Mouse (Mus musculus) c-Kit-positive CD71-negative TER-119-negative erythroid progenitor cells, embryonic 14.5 days (primary cell): ENCODE measurements at regions not wholly inside any gene's neighbourhood (a gene's known extent, or its start where the extent isn't known, plus 50 kb on each side); places are given as distances from the start of the nearest gene placed in this dataset.

ENCODE experiments used
- DNase-seq: peaks from one replicate; pipeline ENCODE4 v3.0.0-alpha.2; 2013; ENCODE audit warnings: low read depth

GRCm38 (mm10) chr19:25729103-25729502 lies 56.9 kb downstream of the Dmrt2 start:
- DNase-seq = no peak

DNA sequence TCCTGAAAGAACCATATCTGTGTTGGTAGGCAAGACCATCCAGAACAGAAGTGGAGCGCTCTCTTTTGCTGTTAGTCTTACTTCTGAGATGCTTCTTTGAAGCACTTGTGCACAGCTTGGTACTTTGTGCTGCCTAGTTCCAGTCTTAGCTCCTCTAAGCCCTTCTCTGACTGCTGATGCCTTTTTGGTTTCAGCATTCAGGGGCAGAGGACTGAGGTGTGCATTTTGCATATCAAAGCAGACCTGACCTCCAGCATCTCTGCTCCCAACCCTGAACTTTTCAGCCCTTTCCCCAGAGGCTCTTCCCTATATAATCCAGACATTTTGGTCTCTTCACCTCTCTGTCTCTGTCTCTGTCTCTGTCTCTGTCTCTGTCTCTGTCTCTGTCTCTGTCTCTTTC lies 57.4 kb downstream of the Dmrt2 start:
- no peak for DNase-seq

- DNase-seq = no peak
Measured at GRCm38 (mm10) chr19:25778455-25778854, 106.2 kb downstream of the Dmrt2 start.

- no peak for DNase-seq
Measured at GRCm38 (mm10) chr19:25779356-25779755, 107.1 kb downstream of the Dmrt2 start.

- DNase-seq = no peak
Measured at GRCm38 (mm10) chr19:25781314-25781713, 109.1 kb downstream of the Dmrt2 start.

- DNase-seq = no peak
Measured at GRCm38 (mm10) chr19:25802692-25803091, 130.5 kb downstream of the Dmrt2 start.

GRCm38 (mm10) chr19:25805351-25805750 lies 133.1 kb downstream of the Dmrt2 start:
- DNase-seq = no peak

DNA sequence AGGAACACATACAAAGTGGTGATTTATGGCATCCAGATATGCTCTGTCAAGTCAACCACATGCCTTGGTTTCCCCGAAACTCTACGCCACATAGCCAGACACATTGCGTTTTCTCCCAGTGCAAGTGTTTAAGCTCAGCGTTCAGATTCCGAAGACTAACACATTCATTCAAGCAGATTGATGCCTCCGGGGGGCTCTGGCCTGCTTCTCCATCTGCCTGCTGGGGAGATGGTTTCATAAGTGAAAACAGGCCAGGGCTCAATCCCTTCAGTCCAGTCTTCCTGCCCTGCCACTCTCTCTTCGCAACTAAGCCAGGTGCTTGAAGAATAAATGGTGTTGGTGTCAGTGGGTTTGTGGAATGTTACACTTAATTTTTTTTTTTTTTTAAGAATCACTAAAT lies 141.4 kb downstream of the Dmrt2 start:
- DNase-seq = no peak

GRCm38 (mm10) chr19:25845158-25845557 lies 172.9 kb downstream of the Dmrt2 start:
- DNase-seq = no peak

GRCm38 (mm10) chr19:25856344-25856743 lies 184.1 kb downstream of the Dmrt2 start:
- DNase-seq = no peak

GRCm38 (mm10) chr19:25863312-25863711 lies 191.1 kb downstream of the Dmrt2 start:
- DNase-seq = no peak

GRCm38 (mm10) chr19:25906721-25907120 lies 234.5 kb downstream of the Dmrt2 start:
- no peak for DNase-seq

GRCm38 (mm10) chr19:25922052-25922451 lies 249.8 kb downstream of the Dmrt2 start:
- DNase-seq = no peak

GRCm38 (mm10) chr19:25922806-25923205 lies 250.6 kb downstream of the Dmrt2 start:
- no peak for DNase-seq

GRCm38 (mm10) chr19:25923727-25924384 lies 251.6 kb downstream of the Dmrt2 start:
- no peak for DNase-seq

- DNase-seq = no peak
Measured at GRCm38 (mm10) chr19:25924385-25924769, 252.2 kb downstream of the Dmrt2 start.

GRCm38 (mm10) chr19:25927220-25927619 lies 255.0 kb downstream of the Dmrt2 start:
- DNase-seq = no peak

DNA sequence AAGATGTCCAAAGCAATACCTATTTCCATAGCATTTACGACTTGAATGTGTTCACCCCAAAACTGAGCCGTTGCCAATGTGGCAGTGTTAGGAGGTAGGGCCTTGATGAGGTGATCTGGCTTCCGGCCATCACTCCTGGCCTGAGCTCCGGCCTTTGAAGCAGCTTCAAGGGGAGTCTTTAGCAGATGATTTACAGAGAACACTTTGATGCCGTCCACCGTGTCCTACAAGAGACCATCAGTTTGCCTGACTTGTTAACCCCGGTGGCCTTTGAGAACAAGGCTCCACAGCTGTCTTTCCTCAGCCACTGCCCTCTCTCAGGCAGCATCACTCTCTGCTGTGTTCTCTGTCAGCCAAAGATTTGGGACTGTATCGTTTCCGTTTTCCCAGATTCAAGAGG lies 265.1 kb downstream of the Dmrt2 start:
- no peak for DNase-seq

DNA sequence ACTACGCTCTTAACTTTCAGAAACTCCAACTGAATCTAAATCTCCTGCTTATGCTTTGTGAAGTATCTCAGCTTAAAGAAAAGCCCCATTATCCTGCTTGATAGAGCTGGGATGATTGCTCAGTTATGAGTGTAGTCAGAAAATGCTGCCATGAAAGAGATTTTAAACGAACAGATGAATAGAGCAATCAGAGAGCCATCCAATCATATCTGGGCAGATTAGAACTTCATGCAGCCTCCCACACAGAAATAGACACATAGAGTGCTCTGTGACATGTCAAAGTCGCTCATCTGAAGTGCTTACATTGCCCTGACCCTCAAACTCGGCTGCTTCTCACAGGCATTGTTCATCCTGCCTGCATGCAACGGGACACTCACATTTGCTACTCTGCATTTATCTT lies 299.0 kb downstream of the Dmrt2 start:
- DNase-seq = no peak

DNA sequence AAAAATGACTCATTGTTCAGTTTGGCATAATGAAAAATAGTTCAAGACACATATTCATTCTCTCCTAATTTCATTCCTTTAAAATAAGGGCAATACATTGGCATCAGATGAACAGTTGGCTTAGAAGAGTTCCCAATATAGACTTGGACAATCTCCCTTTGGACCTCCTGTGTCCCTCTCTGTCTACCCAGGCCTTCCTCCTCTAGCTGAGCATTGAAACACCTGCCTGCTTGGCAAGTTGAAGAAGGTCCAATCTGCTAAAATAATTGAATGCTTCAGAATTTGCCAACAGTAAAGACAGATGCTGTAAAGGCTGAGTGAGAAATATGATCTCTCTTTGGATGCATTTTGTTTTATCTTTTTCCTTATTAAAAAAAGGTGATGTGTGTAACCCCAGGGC lies 303.0 kb downstream of the Dmrt2 start:
- DNase-seq = no peak

GRCm38 (mm10) chr19:25980308-25980707 lies 308.1 kb downstream of the Dmrt2 start:
- DNase-seq = no peak

DNA sequence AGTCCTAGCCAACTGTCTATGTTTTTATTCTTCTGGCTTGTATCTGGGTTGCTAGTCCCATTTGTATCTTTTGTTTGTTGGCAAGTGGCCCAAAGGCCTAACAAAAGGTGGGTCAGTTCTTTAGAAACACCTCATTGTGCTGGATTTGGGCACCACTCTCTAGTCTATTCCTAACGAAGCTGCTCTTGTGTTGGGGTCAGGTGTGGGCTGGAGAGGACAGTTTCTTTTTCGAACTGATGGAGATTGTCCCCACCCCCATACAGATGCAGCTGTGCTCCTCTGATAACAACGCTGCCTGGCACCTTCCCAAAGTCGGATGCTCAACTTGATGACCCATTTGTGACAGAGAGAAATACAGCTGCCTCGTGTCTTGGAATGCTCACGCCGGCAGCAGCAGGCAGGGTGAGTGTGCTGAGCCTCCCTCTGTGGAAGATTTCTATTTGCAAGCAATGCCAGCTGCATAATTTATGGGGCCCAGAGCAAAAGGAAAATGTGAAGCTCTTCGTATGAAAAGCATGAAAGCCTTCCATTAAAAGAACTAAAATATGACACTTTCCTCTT lies 342.5 kb downstream of the Dmrt2 start:
- no peak for DNase-seq

DNA sequence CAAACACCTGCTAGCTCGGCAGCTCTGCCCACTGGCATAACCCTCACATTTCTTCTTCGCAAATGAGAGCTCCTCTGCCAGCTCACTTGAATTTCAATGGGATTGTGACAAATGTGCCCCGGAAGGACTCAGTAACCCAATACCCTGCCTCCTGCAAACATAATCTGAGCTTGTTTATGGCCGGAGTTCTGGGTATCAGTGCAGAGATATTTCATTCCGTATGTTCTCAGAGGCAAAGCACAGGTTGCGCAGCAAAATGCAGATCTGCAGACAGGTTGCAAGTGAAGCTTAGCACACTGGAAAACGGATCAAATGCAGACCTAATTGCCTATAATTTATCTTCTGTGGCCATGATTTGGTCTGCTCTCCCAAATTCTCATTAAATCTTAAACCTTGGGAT lies 348.9 kb downstream of the Dmrt2 start:
- no peak for DNase-seq

DNA sequence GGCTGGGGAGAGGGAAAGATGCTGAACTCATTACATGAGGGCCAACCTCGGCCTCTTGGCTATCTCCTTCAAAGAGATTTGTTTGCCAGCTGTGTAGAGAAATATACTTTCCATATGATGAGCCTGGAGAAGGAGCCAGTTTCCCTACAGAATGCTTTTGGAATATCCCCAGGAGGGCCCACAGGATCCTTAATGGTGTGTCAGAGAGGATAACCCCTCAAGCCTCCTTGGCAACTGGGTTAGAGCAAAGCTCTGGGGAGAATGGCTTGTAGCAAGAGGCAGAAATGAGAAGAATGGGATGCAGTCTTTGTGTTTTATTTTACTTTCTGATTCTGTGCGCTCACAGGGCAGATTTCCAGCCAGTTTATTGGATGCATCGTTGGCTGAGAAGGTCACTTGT lies 353.9 kb downstream of the Dmrt2 start:
- no peak for DNase-seq
